Mouse (Mus musculus): ENCODE results near the gene Vkorc1. TPM values are rescaled to one million over a fixed set of nuclear protein-coding genes. Genes with fewer than 3 reads are reported as not detected.
"Not testable (repeated sequence)": the region's sequence is repeated elsewhere in the genome, so short reads cannot be mapped to it uniquely, and the experiment has no call there.

Vkorc1 gene
- polyA plus RNA-seq, 1 experiment, result 93.3 TPM

DNA sequence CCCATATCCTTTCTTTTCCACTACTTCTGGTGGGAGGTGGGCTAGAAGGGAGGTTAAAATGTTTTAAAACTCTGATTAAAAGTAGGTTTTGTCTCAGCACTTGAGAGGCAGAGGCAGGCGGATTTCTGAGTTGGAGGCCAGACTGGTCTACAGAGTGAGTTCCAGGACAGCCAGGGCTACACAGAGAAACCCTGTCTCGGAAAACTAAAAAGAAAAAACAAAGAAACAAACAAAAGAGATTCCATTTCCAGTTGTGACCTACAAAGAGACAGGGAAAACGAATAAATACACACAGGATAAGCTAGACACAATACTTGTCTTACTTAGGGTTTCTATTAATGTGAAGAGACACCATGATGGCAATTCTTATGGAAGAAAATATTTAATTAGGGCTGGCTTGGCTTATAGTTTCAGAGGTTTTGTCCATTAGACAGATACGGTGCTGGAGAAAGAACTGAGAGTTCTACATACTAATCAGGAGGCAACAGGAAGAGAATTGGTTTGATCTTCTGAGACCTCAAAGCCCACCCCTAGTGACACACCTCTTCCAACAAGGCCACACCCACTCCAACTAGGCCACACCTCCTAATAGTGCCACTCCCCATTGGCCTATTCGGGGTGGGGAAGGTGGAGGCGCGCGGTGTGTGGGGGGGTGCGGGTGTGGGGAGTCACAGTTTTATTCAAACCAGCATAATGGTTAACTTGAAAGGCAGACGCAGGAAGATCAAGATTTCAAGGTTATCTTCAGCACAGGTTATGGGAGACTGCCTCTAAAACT is 3.0 kb upstream of the Vkorc1 start:
- TF ChIP-seq POLR2A (IDR thresholded peaks at IDR 0.05; ENCODE audit: borderline replicate concordance, low read depth, low read length) (no peak), CTCF (IDR thresholded peaks at IDR 0.05; ENCODE audit: low read depth, low read length) (no peak)
- peaks cover 15% of the 10 kb centered on the region for H3K4me1 ChIP-seq (ENCODE audit: control insufficient read depth, insufficient read depth, low read length)
- no peak overlapping the region for H3K27ac ChIP-seq (ENCODE audit: insufficient read depth, low read depth, low read length)

DNA sequence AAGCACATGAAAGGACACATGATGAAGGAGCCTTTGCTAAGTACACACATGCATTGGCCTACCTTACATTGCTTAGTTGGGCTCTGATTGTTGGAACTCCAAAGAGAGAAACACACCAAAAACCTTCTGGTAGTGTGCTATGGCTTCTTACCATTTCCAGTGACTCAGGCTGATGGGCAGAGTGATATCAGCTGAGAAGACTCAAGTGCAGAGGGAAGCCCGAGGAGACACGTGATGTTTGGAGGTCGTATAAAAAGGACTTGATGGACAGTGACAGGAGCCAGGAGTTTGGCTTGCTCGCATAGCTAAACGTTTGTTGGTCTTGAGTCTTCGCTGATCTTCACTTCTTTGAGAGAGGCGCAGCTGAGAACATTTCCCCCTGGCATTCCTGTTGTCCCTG is 2.1 kb upstream of the Vkorc1 start:
- peaks cover 15% of the 10 kb centered on the region for H3K4me1 ChIP-seq (ENCODE audit: control insufficient read depth, insufficient read depth, low read length)

More for the DNA sequence above, 3.0 kb upstream of the Vkorc1 start:
- H3K4me3 ChIP-seq (ENCODE audit: insufficient read depth, low read length), result no peak overlapping the region

DNA sequence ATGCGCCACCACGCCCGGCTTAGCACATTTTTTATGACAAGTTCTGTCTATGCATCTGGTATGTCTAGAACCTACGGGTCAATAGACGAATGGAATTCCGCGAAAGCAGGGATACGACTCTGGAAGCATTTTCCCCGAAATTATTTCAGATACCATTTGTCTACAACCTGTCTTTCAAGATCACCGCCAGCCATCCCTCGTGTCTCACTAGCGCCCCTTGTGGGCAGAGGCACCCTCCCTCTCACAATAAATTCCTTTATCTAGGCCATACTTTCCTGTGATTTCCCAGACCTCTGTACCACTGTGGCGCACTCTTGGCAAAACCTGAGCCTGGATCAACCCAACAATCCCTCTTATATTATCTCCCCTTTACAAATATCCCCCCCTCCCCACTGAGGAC is 967 bp upstream of the Vkorc1 start:
- Histone ChIP-seq H3K27ac (ENCODE audit: insufficient read depth, low read depth, low read length) (no peak overlapping the region), H3K4me1 (ENCODE audit: control insufficient read depth, insufficient read depth, low read length) (peaks cover 15% of the 10 kb centered on the region), H3K4me3 (ENCODE audit: insufficient read depth, low read length) (no peak overlapping the region)
- TF ChIP-seq CTCF (IDR thresholded peaks at IDR 0.05; ENCODE audit: low read depth, low read length) (peak; percentile 50), POLR2A (IDR thresholded peaks at IDR 0.05; ENCODE audit: borderline replicate concordance, low read depth, low read length) (no peak)

More for the DNA sequence above, 2.1 kb upstream of the Vkorc1 start:
- TF ChIP-seq CTCF (IDR thresholded peaks at IDR 0.05; ENCODE audit: low read depth, low read length) (no peak), POLR2A (IDR thresholded peaks at IDR 0.05; ENCODE audit: borderline replicate concordance, low read depth, low read length) (no peak)
- H3K27ac ChIP-seq (ENCODE audit: insufficient read depth, low read depth, low read length), result no peak overlapping the region
- no peak overlapping the region for H3K4me3 ChIP-seq (ENCODE audit: insufficient read depth, low read length)

DNA sequence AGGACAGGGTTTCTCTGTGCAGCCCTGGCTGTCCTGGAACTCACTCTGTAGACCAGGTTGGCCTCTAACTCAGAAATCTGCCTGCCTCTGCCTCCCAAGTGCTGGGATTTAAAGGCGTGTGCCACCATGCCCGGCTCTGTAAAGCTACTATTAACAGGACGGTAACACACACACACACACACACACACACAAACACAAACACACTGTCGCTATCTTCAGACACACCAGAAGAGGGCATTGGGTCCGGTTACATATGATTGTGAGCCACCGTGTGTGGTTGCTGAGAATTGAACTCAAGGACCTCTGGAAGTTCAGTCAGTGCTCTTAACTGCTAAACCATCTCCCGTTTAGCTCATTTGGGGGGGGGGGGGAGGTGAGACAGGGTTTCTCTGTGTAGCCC is 474 bp upstream of the Vkorc1 start:
- not testable (repeated sequence) for H3K27ac ChIP-seq (ENCODE audit: insufficient read depth, low read depth, low read length)
- H3K4me1 ChIP-seq (ENCODE audit: control insufficient read depth, insufficient read depth, low read length), result peaks cover 15% of the 10 kb centered on the region

DNA sequence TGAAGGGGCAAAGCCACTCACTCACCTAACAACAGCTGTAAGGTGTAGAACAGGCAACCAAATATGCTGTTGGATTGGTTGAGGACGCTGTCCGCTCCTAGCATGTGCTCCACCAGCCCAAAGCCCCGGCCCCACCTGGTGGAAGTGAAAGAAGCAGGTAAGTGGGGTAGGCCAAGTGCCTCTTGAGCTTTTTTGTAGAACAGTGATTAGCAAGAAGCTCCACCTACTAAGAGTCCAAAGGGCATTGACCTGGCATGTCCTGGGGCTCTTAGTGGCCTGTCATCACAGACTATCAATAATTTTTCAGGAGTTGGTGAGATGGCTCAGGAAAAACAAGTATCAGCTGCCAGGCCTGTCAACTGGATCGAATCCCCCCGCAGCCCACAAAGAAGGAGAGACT is 937 bp downstream of the Vkorc1 start:
- H3K27ac ChIP-seq (ENCODE audit: insufficient read depth, low read depth, low read length), result no peak overlapping the region
- peak overlapping the region; percentile 96 for H3K4me3 ChIP-seq (ENCODE audit: insufficient read depth, low read length)
- no peak for TF ChIP-seq CTCF (IDR thresholded peaks at IDR 0.05; ENCODE audit: low read depth, low read length)
- TF ChIP-seq POLR2A (IDR thresholded peaks at IDR 0.05; ENCODE audit: borderline replicate concordance, low read depth, low read length), result no peak
- peaks cover 13% of the 10 kb centered on the region for H3K4me1 ChIP-seq (ENCODE audit: control insufficient read depth, insufficient read depth, low read length)

More for the DNA sequence above, 474 bp upstream of the Vkorc1 start:
- peak overlapping the region; percentile 43 for H3K4me3 ChIP-seq (ENCODE audit: insufficient read depth, low read length)

DNA sequence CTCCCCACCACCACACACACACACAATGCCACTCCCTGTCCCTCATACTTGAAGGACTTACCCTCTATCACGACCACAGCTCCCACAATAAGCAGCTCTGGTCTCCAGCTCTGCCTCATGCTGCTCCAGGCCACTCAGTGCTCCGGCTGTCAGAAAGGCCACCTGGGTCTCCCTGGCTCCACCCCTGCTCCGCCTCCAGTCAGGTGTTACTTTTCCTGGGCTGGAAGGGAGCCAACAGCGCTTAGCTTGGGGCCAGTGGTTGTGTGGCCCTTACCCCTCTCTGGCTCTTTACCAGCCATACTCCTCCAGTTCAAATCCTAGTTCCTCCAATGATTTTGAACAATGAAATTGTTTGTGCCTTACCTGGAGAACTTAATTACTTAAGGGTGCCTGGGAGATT is 4.6 kb downstream of the Vkorc1 start, which contains the start of gene Prss53:
Gene Prss53 (minus strand): TSS at position 173 of the 400 bp plus-strand sequence.
- Histone ChIP-seq H3K4me1 (ENCODE audit: control insufficient read depth, insufficient read depth, low read length) (peaks cover 6% of the 10 kb centered on the region), H3K4me3 (ENCODE audit: insufficient read depth, low read length) (no peak within 1 kb of the TSS), H3K27ac (ENCODE audit: insufficient read depth, low read depth, low read length) (no peak within 1 kb of the TSS)
- TF ChIP-seq CTCF (IDR thresholded peaks at IDR 0.05; ENCODE audit: low read depth, low read length) (no peak), POLR2A (IDR thresholded peaks at IDR 0.05; ENCODE audit: borderline replicate concordance, low read depth, low read length) (no peak)

DNA sequence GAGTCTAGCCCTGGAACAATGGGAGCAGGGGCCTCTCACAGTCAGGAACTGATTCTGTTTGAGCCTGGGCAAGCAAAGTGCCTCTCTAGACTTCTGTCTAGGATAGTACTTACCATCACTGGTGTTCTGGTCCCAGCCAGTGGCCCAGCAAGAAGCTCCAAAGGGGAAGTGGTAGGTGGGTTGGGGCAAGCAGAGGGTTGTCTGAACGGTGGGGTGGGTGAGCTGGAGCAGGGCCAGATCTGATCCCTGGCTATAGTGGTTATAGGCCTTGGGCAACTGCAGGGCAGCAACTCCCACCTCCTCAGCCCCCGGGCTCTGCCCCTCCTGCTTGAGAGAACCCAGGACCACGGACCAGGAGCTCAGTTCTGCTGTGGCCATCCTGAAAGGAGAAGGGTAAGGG is 6.6 kb downstream of the Vkorc1 start:
- H3K4me3 ChIP-seq (ENCODE audit: insufficient read depth, low read length), result no peak overlapping the region
- H3K27ac ChIP-seq (ENCODE audit: insufficient read depth, low read depth, low read length), result no peak overlapping the region
- H3K4me1 ChIP-seq (ENCODE audit: control insufficient read depth, insufficient read depth, low read length), result no peaks in the 10 kb centered on the region
- TF ChIP-seq CTCF (IDR thresholded peaks at IDR 0.05; ENCODE audit: low read depth, low read length) (no peak), POLR2A (IDR thresholded peaks at IDR 0.05; ENCODE audit: borderline replicate concordance, low read depth, low read length) (no peak)

DNA sequence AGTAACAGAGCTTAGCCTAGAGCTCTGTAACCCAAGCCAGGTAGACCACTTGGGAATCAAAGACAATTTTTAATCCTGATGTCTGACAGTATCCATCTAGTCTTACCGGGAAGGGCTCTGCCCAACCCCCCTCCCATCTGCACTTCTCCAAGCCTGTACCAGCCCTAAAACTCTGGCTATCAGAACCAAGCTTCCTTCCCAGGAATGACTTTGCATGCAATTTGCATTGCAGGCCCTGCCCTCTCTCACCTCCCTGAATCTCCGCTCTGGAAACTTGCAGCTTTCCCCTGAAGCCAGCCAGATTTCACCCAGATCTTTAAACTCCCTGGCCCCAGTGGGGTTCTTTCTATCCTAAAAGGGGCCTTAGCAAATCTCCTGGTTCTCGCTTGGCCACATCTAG is 7.6 kb downstream of the Vkorc1 start:
- H3K4me3 ChIP-seq (ENCODE audit: insufficient read depth, low read length), result no peak overlapping the region

DNA sequence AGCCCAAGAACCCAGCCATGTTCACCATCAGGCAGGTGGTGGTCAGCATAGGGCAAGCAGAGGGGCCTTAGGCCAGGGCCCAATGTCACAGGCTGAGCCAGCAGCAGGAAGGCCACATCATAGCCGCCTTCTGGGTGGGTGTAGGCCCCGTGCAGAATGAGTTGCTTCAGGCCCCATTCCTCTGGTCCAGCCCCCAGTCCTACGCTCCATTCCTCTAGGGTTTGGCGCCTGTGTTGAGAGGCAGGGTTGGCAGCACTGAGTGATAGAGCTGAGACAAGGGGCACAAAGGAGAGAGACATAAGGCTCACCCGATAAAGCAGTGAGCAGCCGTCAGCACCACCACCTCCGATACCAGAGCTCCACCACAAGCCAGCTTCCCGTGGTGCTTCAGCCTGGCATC is 8.2 kb downstream of the Vkorc1 start:
- Histone ChIP-seq H3K27ac (ENCODE audit: insufficient read depth, low read depth, low read length) (no peak overlapping the region), H3K4me3 (ENCODE audit: insufficient read depth, low read length) (no peak overlapping the region), H3K4me1 (ENCODE audit: control insufficient read depth, insufficient read depth, low read length) (no peaks in the 10 kb centered on the region)
- TF ChIP-seq POLR2A (IDR thresholded peaks at IDR 0.05; ENCODE audit: borderline replicate concordance, low read depth, low read length) (no peak), CTCF (IDR thresholded peaks at IDR 0.05; ENCODE audit: low read depth, low read length) (no peak)

More for the DNA sequence above, 7.6 kb downstream of the Vkorc1 start:
- no peaks in the 10 kb centered on the region for H3K4me1 ChIP-seq (ENCODE audit: control insufficient read depth, insufficient read depth, low read length)
- TF ChIP-seq CTCF (IDR thresholded peaks at IDR 0.05; ENCODE audit: low read depth, low read length), result no peak
- no peak for TF ChIP-seq POLR2A (IDR thresholded peaks at IDR 0.05; ENCODE audit: borderline replicate concordance, low read depth, low read length)
- H3K27ac ChIP-seq (ENCODE audit: insufficient read depth, low read depth, low read length), result no peak overlapping the region

DNA sequence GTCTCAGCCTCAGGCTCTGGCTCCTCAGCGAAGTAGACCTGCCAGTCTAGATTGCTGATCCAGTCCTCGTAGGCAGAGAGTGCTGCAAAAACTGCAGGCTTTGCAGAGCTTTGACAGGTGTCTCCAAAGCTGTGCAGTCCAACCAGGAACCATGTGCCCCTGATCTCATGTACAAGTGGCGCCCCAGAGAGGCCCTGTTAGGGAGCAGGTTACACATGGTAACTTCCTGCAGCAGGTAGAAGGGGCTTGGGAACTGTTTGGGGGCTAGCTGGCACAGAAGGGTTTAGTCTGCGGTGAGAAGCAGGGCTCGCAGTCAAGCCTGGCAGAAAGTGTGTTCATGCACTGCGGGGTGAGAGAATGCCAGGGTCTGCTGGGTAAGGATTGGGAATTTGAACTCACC is 8.9 kb downstream of the Vkorc1 start:
- Histone ChIP-seq H3K4me1 (ENCODE audit: control insufficient read depth, insufficient read depth, low read length) (no peaks in the 10 kb centered on the region), H3K4me3 (ENCODE audit: insufficient read depth, low read length) (no peak overlapping the region), H3K27ac (ENCODE audit: insufficient read depth, low read depth, low read length) (no peak overlapping the region)
- no peak for TF ChIP-seq CTCF (IDR thresholded peaks at IDR 0.05; ENCODE audit: low read depth, low read length)
- no peak for TF ChIP-seq POLR2A (IDR thresholded peaks at IDR 0.05; ENCODE audit: borderline replicate concordance, low read depth, low read length)

Measured in bone marrow macrophage, adult 2 months (primary cell).